Mouse (Mus musculus) embryonic facial prominence, embryonic 13.5 days (tissue): Measurements from ENCODE around the gene Irf6. TPM values are rescaled to one million over a fixed set of nuclear protein-coding genes. Genes with fewer than 3 reads are reported as not detected.

Experiments used
- ATAC-seq: fragments of 200-750 bp; cut with Nextera tagmentation; 2 replicates; pipeline ENCODE4 v1.8.0; 2017; ENCODE audit warnings: low read depth; ENCODE audit not compliant: insufficient number of reproducible peaks, insufficient read depth, low FRiP score, low TSS enrichment
- H3K27ac ChIP-seq: fragments of 300-500 bp; sonication (generic); 2 replicates; pipeline ENCODE4 v1.5.1; 2015; ENCODE audit warnings: moderate library complexity, mild to moderate bottlenecking, inconsistent platforms
- H3K27me3 ChIP-seq: fragments of 300-500 bp; sonication (generic); 2 replicates; pipeline ENCODE4 v1.6.1; 2015; ENCODE audit warnings: mild to moderate bottlenecking, inconsistent platforms
- H3K36me3 ChIP-seq: fragments of 300-500 bp; sonication (generic); 2 replicates; pipeline ENCODE4 v1.6.1; 2015; ENCODE audit warnings: mild to moderate bottlenecking, inconsistent platforms
- H3K4me1 ChIP-seq: fragments of 300-500 bp; sonication (generic); 2 replicates; pipeline ENCODE4 v1.6.1; 2015; ENCODE audit warnings: inconsistent platforms
- H3K4me2 ChIP-seq: fragments of 300-500 bp; sonication (generic); 2 replicates; pipeline ENCODE4 v1.6.1; 2015; ENCODE audit warnings: moderate library complexity, mild to moderate bottlenecking, inconsistent platforms
- H3K4me3 ChIP-seq: fragments of 300-500 bp; sonication (generic); 2 replicates; pipeline ENCODE4 v1.5.1; 2015; ENCODE audit warnings: mild to moderate bottlenecking, inconsistent platforms
- H3K9ac ChIP-seq: fragments of 300-500 bp; sonication (generic); 2 replicates; pipeline ENCODE4 v1.6.1; 2015; ENCODE audit warnings: mild to moderate bottlenecking, inconsistent platforms
- H3K9me3 ChIP-seq: fragments of 300-500 bp; sonication (generic); 2 replicates; pipeline ENCODE4 v1.6.1; 2016; ENCODE audit warnings: inconsistent platforms
- WGBS: fragments of 180-500 bp; shearing (Covaris S2); methylation state at CpG from one replicate; pipeline ENCODE4 v1.1.7; 2015; ENCODE audit warnings: mixed read lengths; 5-methylcytosine and 5-hydroxymethylcytosine counted together
- polyA plus RNA-seq: library from polyadenylated mRNA; unstranded; fragments of >200 nt; fragmentation: Nextera tagmentation; extraction: Ambion mirVana; gene quantifications from 2 replicates; pipeline ENCODE4 v1.2.1, GENCODE M21; 2015

The Irf6 gene
- polyA plus RNA-seq, 1 experiment from 2014 or later, result 33.4 TPM

DNA sequence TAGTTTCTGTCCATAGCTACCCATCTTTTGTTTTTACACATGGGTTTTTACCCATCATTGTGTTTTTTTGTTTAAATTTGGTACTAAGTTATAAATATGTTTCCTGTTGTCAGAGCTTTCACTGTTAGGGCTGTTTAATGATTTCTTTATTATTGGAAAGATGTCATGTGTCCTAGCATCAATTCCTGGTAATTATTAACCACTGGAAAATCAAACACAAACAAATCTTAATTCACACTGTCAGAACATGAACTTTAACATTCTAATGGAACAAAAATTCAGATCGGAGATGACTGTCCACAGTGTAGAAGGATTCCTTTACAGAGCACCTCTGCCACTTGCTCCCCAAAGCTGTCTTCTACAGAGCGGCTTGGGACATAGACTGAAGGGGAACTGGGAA is 52.5 kb downstream of the Irf6 start:
- Histone ChIP-seq H3K4me1 (no peaks in the 10 kb centered on the region), H3K36me3 (no peaks in the 10 kb centered on the region), H3K4me2 (no peak overlapping the region), H3K9me3 (no peaks in the 10 kb centered on the region), H3K9ac (no peak overlapping the region), H3K27ac (no peak overlapping the region), H3K4me3 (no peak overlapping the region), H3K27me3 (no peaks in the 10 kb centered on the region)
- WGBS, result 91% methylated on average over 2 of the region's 2 CpGs
- ATAC-seq, result no peak

DNA sequence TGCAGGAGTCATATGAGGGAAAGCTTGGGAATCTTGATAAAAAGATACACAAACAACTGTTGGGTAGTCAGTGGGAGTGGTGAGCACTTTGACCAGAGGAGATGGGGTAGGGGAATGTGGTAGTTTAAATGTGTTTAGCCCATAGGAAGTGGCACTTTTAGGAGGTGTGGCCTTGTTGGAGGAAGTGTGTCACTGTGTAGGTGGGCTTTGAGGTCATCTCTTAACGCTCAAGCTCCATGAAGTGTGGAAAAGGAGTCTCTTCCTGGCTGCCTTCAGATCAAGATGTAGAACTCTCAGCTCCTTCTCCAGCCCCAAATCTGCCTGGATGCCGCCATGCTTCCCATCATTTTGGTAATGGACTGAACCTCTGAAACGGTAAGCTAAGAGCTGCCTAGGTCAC is 54.6 kb downstream of the Irf6 start, which contains the start of gene Lamb3:
Gene Lamb3, plus strand, starts transcription at position 197 of the 400 bp plus-strand sequence.
- H3K36me3 ChIP-seq, result no peaks in the 10 kb centered on the region
- no peaks in the 10 kb centered on the region for H3K4me1 ChIP-seq
- H3K27me3 ChIP-seq, result no peaks in the 10 kb centered on the region
- no peak within 1 kb of the TSS for H3K4me2 ChIP-seq
- no peak within 1 kb of the TSS for H3K4me3 ChIP-seq
- 86% methylated on average over 3 of the region's 3 CpGs for WGBS
- no peaks in the 10 kb centered on the region for H3K9me3 ChIP-seq
- H3K27ac ChIP-seq, result no peak within 1 kb of the TSS
- H3K9ac ChIP-seq, result no peak within 1 kb of the TSS
- ATAC-seq, result no peak

DNA sequence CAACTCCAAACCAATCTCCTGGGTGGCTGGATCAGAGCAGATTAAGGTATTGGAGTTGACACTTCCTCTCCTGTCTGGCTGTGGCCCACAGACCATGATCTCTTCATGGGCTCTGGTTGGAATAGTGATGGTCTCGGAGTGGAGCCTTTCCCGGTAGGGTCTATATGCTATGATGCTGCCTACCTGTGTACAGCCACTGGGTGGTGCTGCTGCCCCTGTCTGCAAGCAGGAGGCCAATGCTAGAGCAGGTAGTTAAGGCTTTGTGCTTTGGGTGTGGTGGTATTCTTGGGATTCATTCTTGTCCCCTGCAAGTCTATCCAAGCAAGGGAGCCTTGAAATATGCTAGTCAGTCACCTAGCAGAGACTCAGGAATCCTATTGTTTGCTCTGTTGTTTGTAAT is 55.3 kb downstream of the Irf6 start:
- Histone ChIP-seq H3K9me3 (no peaks in the 10 kb centered on the region), H3K27me3 (no peaks in the 10 kb centered on the region), H3K4me2 (no peak overlapping the region), H3K9ac (no peak overlapping the region), H3K4me1 (no peaks in the 10 kb centered on the region), H3K36me3 (no peaks in the 10 kb centered on the region), H3K4me3 (no peak overlapping the region), H3K27ac (no peak overlapping the region)
- ATAC-seq, result no peak
- 46% methylated on average over 2 of the region's 2 CpGs for WGBS

DNA sequence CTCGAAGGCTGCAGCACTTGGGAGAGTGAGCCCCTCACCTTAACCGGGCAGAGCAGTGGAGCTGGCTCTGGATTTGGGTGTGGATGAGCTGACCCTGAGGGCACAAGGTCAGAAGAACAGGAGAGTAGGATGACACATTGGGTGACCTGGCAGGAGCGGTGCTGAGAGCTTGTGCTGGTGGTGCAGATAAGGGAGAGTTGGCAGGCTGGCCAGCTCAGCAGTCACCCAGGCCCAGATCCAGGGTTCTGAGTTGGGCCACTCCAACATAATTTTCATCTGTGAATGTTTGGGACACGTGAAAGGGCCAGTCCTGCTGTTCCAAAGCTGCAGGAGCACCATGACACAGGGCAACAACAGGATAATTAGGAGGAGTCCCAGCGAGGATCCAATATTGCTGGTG is 58.5 kb downstream of the Irf6 start:
- H3K27ac ChIP-seq, result no peak overlapping the region
- 0 out of 2 replicates have a peak, but pooled peaks have one; percentile 20 for ATAC-seq
- 67% methylated on average over 5 of the region's 5 CpGs for WGBS
- H3K9me3 ChIP-seq, result no peaks in the 10 kb centered on the region
- no peak overlapping the region for H3K4me2 ChIP-seq
- H3K4me3 ChIP-seq, result no peak overlapping the region
- no peaks in the 10 kb centered on the region for H3K4me1 ChIP-seq
- no peaks in the 10 kb centered on the region for H3K36me3 ChIP-seq
- no peaks in the 10 kb centered on the region for H3K27me3 ChIP-seq
- H3K9ac ChIP-seq, result no peak overlapping the region

DNA sequence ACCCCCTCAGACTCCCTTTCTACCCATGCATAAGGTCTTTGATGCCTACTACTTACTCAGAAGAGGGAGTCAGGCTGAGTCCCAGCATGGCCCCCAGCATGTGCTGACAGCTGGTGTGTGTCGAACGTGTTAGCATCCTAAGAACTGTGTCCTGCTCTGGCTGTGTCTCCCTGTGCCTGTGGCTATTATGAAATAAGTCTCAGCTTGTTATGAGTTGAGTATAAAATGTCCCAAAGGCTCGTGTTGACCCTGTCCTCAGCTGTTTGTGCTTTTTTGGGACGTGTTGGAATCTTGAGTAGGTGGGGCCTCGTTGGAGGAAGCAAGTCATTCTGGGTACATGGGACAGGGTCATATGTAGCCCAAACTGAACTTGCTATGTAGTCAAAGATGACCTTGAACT is 61.1 kb downstream of the Irf6 start:
- ATAC-seq, result no peak
- Histone ChIP-seq H3K27ac (no peak overlapping the region), H3K4me3 (no peak overlapping the region), H3K4me2 (no peak overlapping the region), H3K9ac (no peak overlapping the region), H3K27me3 (no peaks in the 10 kb centered on the region), H3K36me3 (no peaks in the 10 kb centered on the region), H3K4me1 (no peaks in the 10 kb centered on the region), H3K9me3 (no peaks in the 10 kb centered on the region)
- WGBS, result 74% methylated on average over 5 of the region's 5 CpGs

DNA sequence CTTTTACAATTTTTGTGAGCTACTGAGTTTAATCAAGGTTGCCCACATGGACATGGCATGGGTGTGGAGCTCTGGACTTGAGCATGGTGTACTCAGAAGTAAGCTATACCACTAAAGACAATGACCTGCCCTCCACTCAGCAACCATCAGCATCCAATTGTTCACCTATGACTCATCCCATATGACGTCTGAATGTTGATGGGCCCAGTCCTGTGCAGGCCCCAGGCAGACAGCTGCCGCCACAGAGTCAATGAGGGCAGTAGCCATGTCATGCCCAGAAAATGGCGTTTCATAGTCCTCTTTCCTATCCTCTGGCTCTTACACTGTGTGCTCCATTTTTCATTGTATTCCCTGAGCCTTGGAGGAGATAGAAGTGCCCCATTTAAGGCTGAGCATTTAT is 63.1 kb downstream of the Irf6 start:
- Histone ChIP-seq H3K4me1 (no peaks in the 10 kb centered on the region), H3K4me3 (no peak overlapping the region), H3K27me3 (no peaks in the 10 kb centered on the region), H3K4me2 (no peak overlapping the region), H3K27ac (no peak overlapping the region), H3K9me3 (no peaks in the 10 kb centered on the region), H3K36me3 (no peaks in the 10 kb centered on the region), H3K9ac (no peak overlapping the region)
- 74% methylated on average over 3 of the region's 3 CpGs for WGBS
- no peak for ATAC-seq

DNA sequence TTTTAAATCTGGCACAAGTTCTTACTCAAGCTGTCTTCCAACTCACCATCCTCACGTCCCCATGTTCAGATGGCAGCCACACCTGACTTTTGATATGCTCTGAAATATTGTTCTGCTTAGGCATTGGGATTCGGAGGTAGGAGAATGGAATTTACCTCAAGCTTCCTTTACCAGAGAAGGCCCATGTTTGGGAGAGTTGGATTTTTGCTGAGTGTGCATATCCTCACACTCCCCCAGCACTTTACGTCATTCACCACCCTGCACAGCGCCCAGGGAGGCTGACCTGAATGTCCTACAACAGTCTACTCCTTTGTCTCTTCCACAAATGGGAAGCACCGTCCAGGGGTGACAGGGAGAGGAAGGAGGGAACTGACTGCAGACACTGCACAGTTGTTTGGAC is 67.5 kb downstream of the Irf6 start:
- Histone ChIP-seq H3K4me3 (no peak overlapping the region), H3K4me1 (peaks cover 3% of the 10 kb centered on the region), H3K9me3 (no peaks in the 10 kb centered on the region), H3K9ac (no peak overlapping the region), H3K4me2 (no peak overlapping the region), H3K27ac (no peak overlapping the region), H3K27me3 (no peaks in the 10 kb centered on the region), H3K36me3 (no peaks in the 10 kb centered on the region)
- WGBS, result 68% methylated on average over 5 of the region's 5 CpGs
- ATAC-seq, result no peak

Other genes with a start within 250 kb of the Irf6 start
- gene Syt14, start 117.3 kb upstream of the Irf6 start, polyA plus RNA-seq, result 3.6 and 4.2 TPM in 2 replicates
- 9.7 and 13.5 TPM in 2 replicates for gene Diexf, start 22.8 kb upstream of the Irf6 start, polyA plus RNA-seq
- gene A130010J15Rik, start 14.9 kb downstream of the Irf6 start, polyA plus RNA-seq, result 18.9 and 19.2 TPM in 2 replicates
- 3.4 and 4.7 TPM in 2 replicates for gene Traf3ip3, start 48.6 kb downstream of the Irf6 start, polyA plus RNA-seq
- gene Lamb3, start 54.6 kb downstream of the Irf6 start, polyA plus RNA-seq, result 6.7 and 9.4 TPM in 2 replicates
- 0.39 and 0.60 TPM in 2 replicates for gene Hsd11b1, start 111.0 kb downstream of the Irf6 start, polyA plus RNA-seq
- gene G0s2, start 120.1 kb downstream of the Irf6 start, polyA plus RNA-seq, result 21.8 and 27.8 TPM in 2 replicates
- gene Camk1g, start 217.2 kb downstream of the Irf6 start, polyA plus RNA-seq, result 22.9 and 23.7 TPM in 2 replicates